Mouse (Mus musculus): ENCODE data around the gene Rbm44. TPM values are rescaled to one million over a fixed set of nuclear protein-coding genes. Genes with fewer than 3 reads are reported as not detected.

The Rbm44 gene
- polyA plus RNA-seq, 1 experiment from 2014 or later: 0.90 TPM

DNA sequence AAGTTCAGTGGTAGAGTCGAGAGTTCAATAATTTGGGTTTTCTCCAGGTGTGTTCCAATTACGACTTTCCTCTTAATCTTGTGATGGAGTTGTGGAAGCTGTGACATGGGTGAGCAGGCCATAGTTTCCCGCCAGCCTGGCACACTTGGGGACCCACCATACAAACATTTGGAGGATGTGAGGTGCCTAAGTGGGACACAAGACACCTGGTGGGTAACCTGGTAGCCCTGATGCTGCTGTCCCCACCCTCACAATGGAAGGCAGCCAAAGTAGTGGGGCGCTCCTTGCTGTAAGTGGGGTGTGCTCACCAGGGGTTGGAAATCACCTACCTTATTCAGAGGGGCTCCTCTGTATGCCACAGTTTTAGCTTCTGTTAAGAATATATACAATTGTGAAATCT is 32.3 kb upstream of the Rbm44 start:
- Histone ChIP-seq H3K27me3 (no peaks in the 10 kb centered on the region), H3K4me3 (replicated peaks) (no peak overlapping the region), H3K9ac (no peak overlapping the region), H3K36me3 (replicated peaks) (peaks cover 35% of the 10 kb centered on the region), H3K4me2 (no peak overlapping the region), H3K27ac (replicated peaks) (no peak overlapping the region), H3K4me1 (replicated peaks) (no peaks in the 10 kb centered on the region), H3K9me3 (replicated peaks) (no peaks in the 10 kb centered on the region)
- no peak for ATAC-seq (ENCODE audit: insufficient read depth)
- WGBS (ENCODE audit: insufficient replicate concordance): 72% methylated on average over 4 of the region's 4 CpGs

DNA sequence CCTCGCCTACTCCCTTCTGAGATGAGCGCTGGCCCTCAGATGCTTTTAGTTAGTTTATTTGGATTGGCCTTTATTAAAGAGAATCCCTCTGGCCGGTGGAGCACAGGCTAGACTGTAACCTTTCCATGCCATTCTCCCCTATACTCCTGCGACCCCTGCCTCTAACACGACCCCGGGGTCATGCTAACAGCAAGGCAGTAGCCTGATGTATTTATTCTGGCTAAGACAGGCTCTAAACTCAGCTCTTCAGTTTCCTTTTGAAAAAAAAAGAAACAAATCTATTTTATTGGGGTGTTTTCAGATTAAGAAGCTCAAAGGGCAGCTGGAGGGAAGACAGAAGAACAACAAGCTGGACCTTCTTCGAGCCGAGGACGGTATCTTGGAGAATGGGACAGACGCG is 22.8 kb upstream of the Rbm44 start:
- peaks cover 44% of the 10 kb centered on the region for H3K36me3 ChIP-seq (replicated peaks)
- H3K4me1 ChIP-seq (replicated peaks): no peaks in the 10 kb centered on the region
- no peak overlapping the region for H3K4me2 ChIP-seq
- no peak overlapping the region for H3K27ac ChIP-seq (replicated peaks)
- H3K27me3 ChIP-seq: no peaks in the 10 kb centered on the region
- H3K4me3 ChIP-seq (replicated peaks): no peak overlapping the region
- WGBS (ENCODE audit: insufficient replicate concordance): 75% methylated on average over 11 of the region's 11 CpGs
- no peak overlapping the region for H3K9ac ChIP-seq
- no peak for ATAC-seq (ENCODE audit: insufficient read depth)
- H3K9me3 ChIP-seq (replicated peaks): no peaks in the 10 kb centered on the region

- Histone ChIP-seq H3K27me3 (no peaks in the 10 kb centered on the region), H3K4me2 (no peak overlapping the region), H3K27ac (replicated peaks) (no peak overlapping the region), H3K4me3 (replicated peaks) (no peak overlapping the region), H3K9me3 (replicated peaks) (no peaks in the 10 kb centered on the region), H3K9ac (no peak overlapping the region), H3K36me3 (replicated peaks) (peaks cover 49% of the 10 kb centered on the region), H3K4me1 (replicated peaks) (no peaks in the 10 kb centered on the region)
- ATAC-seq (ENCODE audit: insufficient read depth): no peak
- WGBS (ENCODE audit: insufficient replicate concordance): 70% methylated on average over 5 of the region's 5 CpGs
These were observed 21.9 kb upstream of the Rbm44 start for GRCm38 (mm10) chr1:91123004-91123403.

DNA sequence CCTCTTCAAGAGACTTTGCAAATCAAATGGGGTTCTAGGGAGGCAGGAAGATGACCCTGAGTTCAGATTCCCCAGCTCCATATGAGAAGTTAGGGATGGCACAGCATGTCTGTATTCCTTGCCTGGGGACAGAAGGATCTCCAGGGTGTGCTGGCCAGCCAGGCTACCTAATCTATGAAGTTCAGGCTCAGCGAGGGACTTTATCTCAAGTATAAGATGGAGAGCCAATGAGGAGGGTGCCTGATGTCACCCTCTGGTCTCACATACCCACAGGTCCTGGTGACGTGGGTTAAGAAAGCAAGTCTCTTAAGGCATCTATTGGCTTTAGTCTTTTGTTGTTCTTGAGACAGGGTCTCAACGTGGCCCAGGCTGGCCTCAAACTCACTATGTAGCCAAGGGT is 21.4 kb upstream of the Rbm44 start:
- no peak overlapping the region for H3K4me2 ChIP-seq
- ATAC-seq (ENCODE audit: insufficient read depth): no peak
- WGBS (ENCODE audit: insufficient replicate concordance): 40% methylated on average over 3 of the region's 3 CpGs
- H3K4me1 ChIP-seq (replicated peaks): no peaks in the 10 kb centered on the region
- H3K9ac ChIP-seq: no peak overlapping the region
- peaks cover 54% of the 10 kb centered on the region for H3K36me3 ChIP-seq (replicated peaks)
- no peak overlapping the region for H3K4me3 ChIP-seq (replicated peaks)
- H3K9me3 ChIP-seq (replicated peaks): no peaks in the 10 kb centered on the region
- no peaks in the 10 kb centered on the region for H3K27me3 ChIP-seq
- H3K27ac ChIP-seq (replicated peaks): no peak overlapping the region

- no peak for ATAC-seq (ENCODE audit: insufficient read depth)
- H3K4me3 ChIP-seq (replicated peaks): no peak overlapping the region
- no peaks in the 10 kb centered on the region for H3K9me3 ChIP-seq (replicated peaks)
- 76% methylated on average over 4 of the region's 4 CpGs for WGBS (ENCODE audit: insufficient replicate concordance)
- H3K27ac ChIP-seq (replicated peaks): no peak overlapping the region
- no peak overlapping the region for H3K4me2 ChIP-seq
- peaks cover 36% of the 10 kb centered on the region for H3K36me3 ChIP-seq (replicated peaks)
- H3K9ac ChIP-seq: no peak overlapping the region
- H3K4me1 ChIP-seq (replicated peaks): no peaks in the 10 kb centered on the region
- H3K27me3 ChIP-seq: no peaks in the 10 kb centered on the region
These were observed 16.0 kb upstream of the Rbm44 start for GRCm38 (mm10) chr1:91128849-91129248.

DNA sequence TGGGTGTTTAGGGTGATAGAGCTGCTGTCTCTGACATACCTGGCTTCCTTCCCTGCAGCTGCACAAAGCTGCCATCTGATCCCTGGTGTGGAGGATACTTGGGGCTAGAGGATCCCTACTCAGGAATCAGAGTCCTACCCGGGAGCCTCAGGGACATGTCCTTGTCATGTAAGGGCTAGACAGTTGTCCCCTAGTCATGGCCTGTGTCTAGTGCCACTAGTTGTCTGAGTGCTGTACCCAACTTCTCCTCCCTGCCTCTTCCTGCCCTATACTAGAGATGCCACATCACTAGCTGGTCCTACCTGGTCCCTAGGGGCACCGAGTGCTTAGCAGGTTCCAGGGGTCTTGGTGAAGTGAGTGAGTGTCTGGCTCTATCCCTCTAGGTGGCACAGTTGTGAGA is 7.9 kb upstream of the Rbm44 start:
- Histone ChIP-seq H3K27me3 (no peaks in the 10 kb centered on the region), H3K9me3 (replicated peaks) (no peaks in the 10 kb centered on the region), H3K4me2 (no peak overlapping the region), H3K4me1 (replicated peaks) (no peaks in the 10 kb centered on the region), H3K4me3 (replicated peaks) (no peak overlapping the region), H3K36me3 (replicated peaks) (no peaks in the 10 kb centered on the region), H3K27ac (replicated peaks) (no peak overlapping the region), H3K9ac (no peak overlapping the region)
- WGBS (ENCODE audit: insufficient replicate concordance): 58% methylated on average over 2 of the region's 2 CpGs
- no peak for ATAC-seq (ENCODE audit: insufficient read depth)

DNA sequence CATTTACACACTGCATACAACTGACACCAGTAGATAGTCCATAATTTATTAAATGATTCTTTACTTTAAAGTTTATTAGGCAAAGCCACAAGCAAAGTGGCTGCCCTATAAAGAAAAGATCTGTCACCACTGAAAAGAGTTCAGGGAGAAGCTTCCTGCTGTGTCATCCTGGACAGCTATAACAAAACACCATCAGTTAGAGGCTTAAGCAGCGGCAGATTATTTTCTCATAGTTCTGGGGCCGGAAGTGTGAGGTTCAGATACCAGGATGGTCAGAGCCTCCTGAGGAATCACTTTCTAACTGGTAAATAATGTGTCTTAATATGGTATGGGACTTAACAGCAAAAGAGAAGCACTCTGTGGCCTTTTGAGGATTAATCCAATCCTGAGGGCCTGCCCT is 6.6 kb downstream of the Rbm44 start:
- Histone ChIP-seq H3K9ac (no peak overlapping the region), H3K4me1 (replicated peaks) (no peaks in the 10 kb centered on the region), H3K36me3 (replicated peaks) (no peaks in the 10 kb centered on the region), H3K4me2 (no peak overlapping the region), H3K9me3 (replicated peaks) (no peaks in the 10 kb centered on the region), H3K27ac (replicated peaks) (no peak overlapping the region), H3K27me3 (no peaks in the 10 kb centered on the region), H3K4me3 (replicated peaks) (no peak overlapping the region)
- no peak for ATAC-seq (ENCODE audit: insufficient read depth)
- WGBS (ENCODE audit: insufficient replicate concordance): 22% methylated on average over 2 of the region's 2 CpGs

DNA sequence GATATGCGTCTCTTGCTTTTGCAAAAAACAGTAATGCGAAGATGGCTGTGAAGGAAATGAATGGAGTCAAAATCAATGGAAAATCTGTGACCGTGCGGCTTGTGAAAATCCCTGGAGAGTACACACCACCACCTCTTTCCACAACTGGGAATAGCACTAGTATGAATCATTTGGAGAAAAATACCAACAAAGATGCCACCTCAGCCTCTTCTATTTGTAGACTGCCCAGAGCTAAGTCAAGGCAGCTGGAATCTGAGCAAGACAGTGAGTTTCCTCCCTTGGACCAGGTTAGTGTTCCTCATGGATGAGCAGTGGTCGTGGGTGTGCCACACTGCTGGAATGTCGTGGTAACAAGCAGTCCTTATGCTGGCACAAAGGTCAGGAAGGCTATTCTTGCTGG is 21.9 kb downstream of the Rbm44 start:
- Histone ChIP-seq H3K9me3 (replicated peaks) (no peaks in the 10 kb centered on the region), H3K27ac (replicated peaks) (no peak overlapping the region)
- ATAC-seq (ENCODE audit: insufficient read depth): no peak

DNA sequence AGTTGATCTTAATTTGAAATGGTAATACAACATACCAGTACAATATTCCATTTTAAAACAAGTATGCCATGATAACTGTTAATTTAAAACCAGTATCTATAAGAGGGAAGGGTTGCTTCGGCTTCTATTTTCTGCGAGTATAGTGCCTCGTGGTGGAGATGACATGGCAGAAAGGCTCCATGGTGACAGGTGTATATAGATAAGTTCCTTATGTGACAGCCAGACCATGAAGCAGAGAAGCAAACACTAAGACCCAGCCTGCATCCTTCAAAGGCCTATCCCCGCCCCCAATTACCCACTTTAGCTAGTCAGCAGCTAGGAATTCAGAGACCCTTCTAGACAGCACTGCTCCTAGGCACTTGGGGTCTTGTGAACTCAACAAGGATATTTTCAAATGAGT is 24.3 kb downstream of the Rbm44 start:
- ATAC-seq (ENCODE audit: insufficient read depth): no peak
- H3K4me2 ChIP-seq: no peak overlapping the region
- H3K4me3 ChIP-seq (replicated peaks): no peak overlapping the region
- H3K36me3 ChIP-seq (replicated peaks): no peaks in the 10 kb centered on the region
- whole genome bisulfite sequencing (ENCODE audit: insufficient replicate concordance): 37% methylated on average over 4 of the region's 4 CpGs
- H3K4me1 ChIP-seq (replicated peaks): no peaks in the 10 kb centered on the region
- H3K27me3 ChIP-seq: no peaks in the 10 kb centered on the region
- H3K27ac ChIP-seq (replicated peaks): no peak overlapping the region
- H3K9me3 ChIP-seq (replicated peaks): no peaks in the 10 kb centered on the region
- no peak overlapping the region for H3K9ac ChIP-seq

More for the DNA sequence above, 21.9 kb downstream of the Rbm44 start:
- Histone ChIP-seq H3K4me2 (no peak overlapping the region), H3K36me3 (replicated peaks) (no peaks in the 10 kb centered on the region), H3K4me3 (replicated peaks) (no peak overlapping the region), H3K4me1 (replicated peaks) (no peaks in the 10 kb centered on the region), H3K27me3 (no peaks in the 10 kb centered on the region), H3K9ac (no peak overlapping the region)
- WGBS (ENCODE audit: insufficient replicate concordance): 63% methylated on average over 6 of the region's 6 CpGs

- Histone ChIP-seq H3K27me3 (peaks cover 10% of the 10 kb centered on the region), H3K9ac (no peak overlapping the region), H3K27ac (replicated peaks) (no peak overlapping the region), H3K4me3 (replicated peaks) (no peak overlapping the region), H3K4me2 (no peak overlapping the region), H3K9me3 (replicated peaks) (no peaks in the 10 kb centered on the region), H3K4me1 (replicated peaks) (peaks cover 7% of the 10 kb centered on the region; the same call in 1 of the 2 replicates), H3K36me3 (replicated peaks) (no peaks in the 10 kb centered on the region)
- 42% methylated on average over 5 of the region's 5 CpGs for WGBS (ENCODE audit: insufficient replicate concordance)
- no peak for ATAC-seq (ENCODE audit: insufficient read depth)
These were observed 29.9 kb downstream of the Rbm44 start for GRCm38 (mm10) chr1:91174796-91175195.

DNA sequence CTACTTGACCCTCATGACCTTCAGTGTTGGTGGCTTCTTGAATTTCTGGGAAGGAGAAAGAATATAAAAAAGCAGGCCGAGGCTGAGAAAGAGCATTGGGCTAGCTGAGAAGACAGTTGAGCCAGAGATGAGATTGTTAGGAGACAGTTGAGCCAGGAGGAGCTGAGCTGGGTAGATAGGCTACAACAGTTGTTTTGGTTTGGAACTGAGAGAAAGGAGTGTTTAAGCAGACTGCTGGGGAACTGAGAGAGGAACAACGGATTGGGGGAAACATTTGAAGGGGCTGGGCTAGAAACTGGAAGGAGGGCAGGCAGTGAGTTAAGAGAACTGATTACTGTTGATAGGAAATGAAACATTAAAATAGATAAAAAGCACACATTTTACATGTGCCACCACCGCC is 31.1 kb downstream of the Rbm44 start:
- Histone ChIP-seq H3K27me3 (peaks cover 22% of the 10 kb centered on the region), H3K4me2 (no peak overlapping the region), H3K9ac (no peak overlapping the region), H3K9me3 (replicated peaks) (no peaks in the 10 kb centered on the region), H3K4me3 (replicated peaks) (no peak overlapping the region), H3K36me3 (replicated peaks) (no peaks in the 10 kb centered on the region), H3K4me1 (replicated peaks) (peaks cover 13% of the 10 kb centered on the region; the same call in 1 of the 2 replicates), H3K27ac (replicated peaks) (no peak overlapping the region)
- WGBS (ENCODE audit: insufficient replicate concordance): 17% methylated on average over 3 of the region's 3 CpGs
- no peak for ATAC-seq (ENCODE audit: insufficient read depth)

DNA sequence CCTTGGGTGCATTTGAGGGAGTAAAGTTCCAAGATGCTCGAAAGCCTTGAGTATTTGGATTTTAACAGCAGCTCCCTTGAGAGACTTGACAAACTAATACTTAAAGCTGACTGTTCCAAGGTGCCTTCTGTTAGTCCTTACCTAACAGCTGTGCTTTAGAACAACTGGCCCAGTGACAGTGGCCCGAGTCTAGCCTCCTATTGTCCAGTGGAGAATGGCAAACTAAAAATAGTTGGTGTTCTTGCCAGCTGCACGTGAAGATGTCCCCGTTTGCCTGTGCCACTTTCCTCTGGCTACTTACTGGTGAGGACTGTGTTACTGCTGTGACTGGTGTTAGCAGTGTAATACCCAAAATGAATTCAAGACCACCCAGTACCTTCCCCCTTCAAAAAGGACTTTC is 32.0 kb downstream of the Rbm44 start:
- no peak overlapping the region for H3K9ac ChIP-seq
- no peak for ATAC-seq (ENCODE audit: insufficient read depth)
- WGBS (ENCODE audit: insufficient replicate concordance): 52% methylated on average over 4 of the region's 4 CpGs

More for the DNA sequence above, 32.0 kb downstream of the Rbm44 start:
- H3K4me1 ChIP-seq (replicated peaks): peaks cover 16% of the 10 kb centered on the region; the same call in 1 of the 2 replicates
- H3K27ac ChIP-seq (replicated peaks): no peak overlapping the region
- no peaks in the 10 kb centered on the region for H3K9me3 ChIP-seq (replicated peaks)
- no peaks in the 10 kb centered on the region for H3K36me3 ChIP-seq (replicated peaks)
- no peak overlapping the region for H3K4me3 ChIP-seq (replicated peaks)
- H3K27me3 ChIP-seq: peaks cover 26% of the 10 kb centered on the region
- H3K4me2 ChIP-seq: no peak overlapping the region

Data from liver, embryonic 15.5 days (tissue).